Mouse (Mus musculus): ENCODE data around the gene Olfr845. TPM values are rescaled to one million over a fixed set of nuclear protein-coding genes. Genes with fewer than 3 reads are reported as not detected.

Gene Olfr845
- polyA plus RNA-seq (2012; ENCODE audit: insufficient read depth, low replicate concordance): not detected in 2 replicates

DNA sequence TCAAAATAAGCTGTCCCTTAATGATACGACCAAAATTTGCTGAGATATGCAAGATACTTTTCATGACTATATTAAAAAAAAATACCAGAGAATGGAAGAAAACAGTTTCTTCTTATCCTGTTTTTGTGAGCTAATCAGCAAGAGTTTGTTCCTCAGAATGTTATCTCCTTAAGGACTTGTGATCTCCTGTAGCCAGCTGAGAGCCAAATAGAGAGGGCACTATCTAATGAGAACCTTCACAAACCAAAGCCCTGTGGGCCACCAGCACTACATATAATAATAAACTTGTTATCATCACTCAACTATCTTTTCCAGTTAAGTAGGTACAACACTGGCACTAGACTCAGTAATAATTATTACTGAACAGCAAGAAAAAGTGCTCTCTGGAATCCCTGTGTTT lies at the start of gene Olfr845:
Olfr845 (plus strand) TSS at position 301 of the 400 bp plus-strand sequence.
- Histone ChIP-seq H3K9me3 (no peaks in the 10 kb centered on the region), H3K4me1 (no peaks in the 10 kb centered on the region), H3K4me3 (replicated peaks) (no peak within 1 kb of the TSS), H3K36me3 (replicated peaks; ENCODE audit: low read length) (no peaks in the 10 kb centered on the region), H3K27me3 (replicated peaks) (no peaks in the 10 kb centered on the region)
- no peak for TF ChIP-seq GATA1 (IDR thresholded peaks at IDR 0.05; ENCODE audit: borderline replicate concordance, low read length)
- no peak for TF ChIP-seq FLI1 (IDR thresholded peaks at IDR 0.05; ENCODE audit: low read length)

DNA sequence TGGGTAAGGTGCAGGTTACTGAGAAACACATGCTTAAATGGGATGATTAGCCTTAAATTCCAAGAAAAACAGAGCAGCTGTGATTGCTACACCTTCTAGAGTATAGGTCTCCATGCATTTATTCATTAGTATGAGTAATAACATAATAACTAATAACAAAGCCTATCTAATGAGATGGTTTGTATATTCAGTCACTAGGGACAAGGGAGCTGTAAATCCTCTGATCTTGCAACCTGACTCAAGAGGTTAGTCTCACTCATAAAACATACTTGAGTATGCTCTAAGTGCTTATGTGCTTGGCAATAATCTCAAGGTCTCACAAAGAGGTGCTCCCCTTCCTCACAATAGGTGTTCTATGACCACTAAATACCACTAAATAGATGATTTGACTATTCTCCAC lies 20.2 kb upstream of the Olfr845 start, which contains the start of gene Olfr844:
Olfr844 (plus strand) TSS at position 301 of the 400 bp plus-strand sequence.
- no peak within 1 kb of the TSS for H3K4me3 ChIP-seq (replicated peaks)
- H3K9me3 ChIP-seq: no peaks in the 10 kb centered on the region
- TF ChIP-seq GATA1 (IDR thresholded peaks at IDR 0.05; ENCODE audit: borderline replicate concordance, low read length): no peak
- no peak for TF ChIP-seq FLI1 (IDR thresholded peaks at IDR 0.05; ENCODE audit: low read length)
- no peaks in the 10 kb centered on the region for H3K27me3 ChIP-seq (replicated peaks)
- no peaks in the 10 kb centered on the region for H3K36me3 ChIP-seq (replicated peaks; ENCODE audit: low read length)
- no peaks in the 10 kb centered on the region for H3K4me1 ChIP-seq

DNA sequence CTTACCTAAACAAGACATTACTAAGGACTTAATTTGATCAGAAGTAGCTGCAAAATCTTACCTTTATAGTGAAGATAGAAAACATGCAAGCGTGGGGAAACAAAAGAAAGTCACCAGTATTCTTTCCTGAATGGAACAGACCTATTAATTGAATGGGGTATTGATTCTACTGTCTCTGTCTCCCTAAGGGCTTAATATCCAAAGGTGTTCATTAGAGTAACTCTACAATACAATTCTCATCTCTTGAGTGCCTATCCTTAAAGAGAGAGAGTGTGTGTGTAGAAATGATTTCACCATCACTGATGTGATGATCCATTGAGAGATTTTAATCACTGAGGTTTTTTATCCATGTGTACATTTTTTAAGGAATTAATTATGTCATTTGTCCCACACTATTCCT lies 27.6 kb downstream of the Olfr845 start, which contains the start of gene Olfr846:
Olfr846 (minus strand) TSS at position 101 of the 400 bp plus-strand sequence.
- H3K9me3 ChIP-seq: no peaks in the 10 kb centered on the region
- no peaks in the 10 kb centered on the region for H3K27me3 ChIP-seq (replicated peaks)
- no peaks in the 10 kb centered on the region for H3K4me1 ChIP-seq
- TF ChIP-seq GATA1 (IDR thresholded peaks at IDR 0.05; ENCODE audit: borderline replicate concordance, low read length) (no peak), FLI1 (IDR thresholded peaks at IDR 0.05; ENCODE audit: low read length) (no peak)
- no peaks in the 10 kb centered on the region for H3K36me3 ChIP-seq (replicated peaks; ENCODE audit: low read length)
- no peak within 1 kb of the TSS for H3K4me3 ChIP-seq (replicated peaks)

DNA sequence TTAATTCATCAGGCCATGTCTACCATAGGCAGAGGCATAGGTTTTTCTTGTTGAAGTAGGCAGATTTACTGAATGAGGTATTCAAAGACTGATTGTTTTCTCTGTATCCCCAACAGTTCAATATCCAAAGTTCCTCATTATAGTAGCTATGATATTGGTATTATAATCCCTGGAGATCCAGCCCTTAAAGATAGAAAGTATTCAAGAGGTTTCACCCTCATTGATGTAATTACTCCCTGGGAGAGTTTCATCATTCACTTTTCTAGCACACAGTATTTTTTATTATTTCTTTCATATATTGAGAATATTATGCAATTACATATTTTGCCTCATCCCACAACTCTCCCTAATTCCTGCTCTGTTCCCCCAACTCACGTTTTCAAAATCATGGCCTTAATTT lies 42.3 kb downstream of the Olfr845 start, which contains the start of gene Olfr847:
Olfr847 (minus strand) TSS at position 101 of the 400 bp plus-strand sequence.
- Histone ChIP-seq H3K36me3 (replicated peaks; ENCODE audit: low read length) (no peaks in the 10 kb centered on the region), H3K4me1 (no peaks in the 10 kb centered on the region), H3K4me3 (replicated peaks) (no peak within 1 kb of the TSS), H3K27me3 (replicated peaks) (no peaks in the 10 kb centered on the region), H3K9me3 (no peaks in the 10 kb centered on the region)
- no peak for TF ChIP-seq GATA1 (IDR thresholded peaks at IDR 0.05; ENCODE audit: borderline replicate concordance, low read length)
- no peak for TF ChIP-seq FLI1 (IDR thresholded peaks at IDR 0.05; ENCODE audit: low read length)

Other genes starting within 250 kb of the Olfr845 start
- not detected in 2 replicates for gene Olfr836, start 216.1 kb upstream of the Olfr845 start, polyA plus RNA-seq (2012; ENCODE audit: insufficient read depth, low replicate concordance)
- not detected in 2 replicates for gene Olfr837, start 200.1 kb upstream of the Olfr845 start, polyA plus RNA-seq (2012; ENCODE audit: insufficient read depth, low replicate concordance)
- gene Olfr839-ps1, start 159.1 kb upstream of the Olfr845 start, polyA plus RNA-seq (2012; ENCODE audit: insufficient read depth, low replicate concordance): not detected in 2 replicates
- gene Olfr843, start 84.5 kb upstream of the Olfr845 start, polyA plus RNA-seq (2012; ENCODE audit: insufficient read depth, low replicate concordance): not detected in 2 replicates
- not detected in 2 replicates for gene Olfr844, start 20.1 kb upstream of the Olfr845 start, polyA plus RNA-seq (2012; ENCODE audit: insufficient read depth, low replicate concordance)
- not detected in 2 replicates for gene Olfr846, start 27.5 kb downstream of the Olfr845 start, polyA plus RNA-seq (2012; ENCODE audit: insufficient read depth, low replicate concordance)
- gene Olfr847, start 42.2 kb downstream of the Olfr845 start, polyA plus RNA-seq (2012; ENCODE audit: insufficient read depth, low replicate concordance): not detected in 2 replicates
- not detected in 2 replicates for gene Olfr849, start 103.8 kb downstream of the Olfr845 start, polyA plus RNA-seq (2012; ENCODE audit: insufficient read depth, low replicate concordance)
- gene Olfr850, start 141.8 kb downstream of the Olfr845 start, polyA plus RNA-seq (2012; ENCODE audit: insufficient read depth, low replicate concordance): not detected in 2 replicates
- gene Olfr851, start 156.8 kb downstream of the Olfr845 start, polyA plus RNA-seq (2012; ENCODE audit: insufficient read depth, low replicate concordance): not detected in 2 replicates
- gene Olfr853, start 204.6 kb downstream of the Olfr845 start, polyA plus RNA-seq (2012; ENCODE audit: insufficient read depth, low replicate concordance): not detected in 2 replicates
- gene Olfr854, start 230.9 kb downstream of the Olfr845 start, polyA plus RNA-seq (2012; ENCODE audit: insufficient read depth, low replicate concordance): not detected in 2 replicates
- not detected in 2 replicates for gene Olfr855, start 246.2 kb downstream of the Olfr845 start, polyA plus RNA-seq (2012; ENCODE audit: insufficient read depth, low replicate concordance)

Measured in megakaryocyte, embryonic 14.5 days (primary cell).